8 mouse cellular contexts compared by ENCODE assay signal in genomic region chr19:6979486-6980380, GRCm38 (mm10). TPM values are rescaled to one million over a fixed set of nuclear protein-coding genes. Genes with fewer than 3 reads are reported as not detected.
DNase-seq lines count a peak whose midpoint lies in the region; ATAC-seq lines count a peak whose summit lies in the region.

No protein-coding gene starts in this region.

- peak overlapping the region; percentile 85 for H3K27ac ChIP-seq in intestine, embryonic 14.5 days (ENCODE audit: low read depth)

- peaks cover 45% of the 10 kb centered on the region for H3K36me3 ChIP-seq in intestine, embryonic 14.5 days (ENCODE audit: control insufficient read depth, insufficient read depth, low read length)

- DNase-seq in adrenal gland, adult 18-20 months (ENCODE audit: low spot score in 2 of 2) = peak; percentile 99
- DNase-seq in embryo, embryonic 11 days = peak; percentile 99
- DNase-seq in gastrocnemius, postnatal 25 days = peak; percentile 99
- peak; percentile 100 for DNase-seq in intestine, embryonic 14.5 days (ENCODE audit: low spot score)
- peak; percentile 99 to 100 for DNase-seq in left cerebral cortex, postnatal 14 days (ENCODE audit: low spot score in 2 of 2)
- DNase-seq in mesoderm, embryonic 11.5 days (ENCODE audit: low read depth, low spot score) = peak; percentile 99
- DNase-seq in right cerebral cortex, postnatal 36 days (ENCODE audit: low spot score in 2 of 2) = peak; percentile 99
- DNase-seq in yolk sac, embryonic 10.5 days (ENCODE audit: low spot score) = peak; percentile 100

- peak overlapping the region; percentile 82 for H3K4me2 ChIP-seq in intestine, embryonic 14.5 days (ENCODE audit: low read length)

- intact Hi-C loops in left cerebral cortex, postnatal 14 days (cut with DNase I) = loop anchor here (5.0 kb wide), 2 partner anchors 37 to 57 kb away; partner anchors contain the start of genes Bad, Esrra and Gpr137

- WGBS in intestine, embryonic 14.5 days = under 1% methylated on average over 59 of the region's 59 CpGs

- peak; percentile 86 for ATAC-seq in intestine, embryonic 14.5 days (replicated peaks; ENCODE audit: low FRiP score, low TSS enrichment, low read depth)

- no peaks in the 10 kb centered on the region for H3K9me3 ChIP-seq in intestine, embryonic 14.5 days (ENCODE audit: control insufficient read depth, low read length)

- H3K9ac ChIP-seq in intestine, embryonic 14.5 days (ENCODE audit: low read length) = peak overlapping the region; percentile 82

- H3K27me3 ChIP-seq in intestine, embryonic 14.5 days (replicated peaks; ENCODE audit: control insufficient read depth, insufficient read depth, low read length) = no peaks in the 10 kb centered on the region

- peaks cover 27% of the 10 kb centered on the region for H3K4me1 ChIP-seq in intestine, embryonic 14.5 days (replicated peaks; ENCODE audit: control insufficient read depth, insufficient read depth, low read length)

- peak overlapping the region; percentile 70 for H3K4me3 ChIP-seq in intestine, embryonic 14.5 days (ENCODE audit: low read depth, low read length)

RNA-seq across cellular contexts. Expression of gene Fkbp2, which starts 0.6 kb away (rescaled TPM):
- total RNA-seq in adrenal gland, adult 18-20 months (2021) = 100 to 1,000 TPM in 1 of 2 experiments, 10 to 100 TPM in 1; 86.9 to 104 TPM
- total RNA-seq in gastrocnemius, postnatal 25 days (2021) = 10 to 100 TPM in 1 of 2 experiments, 1 to 10 TPM in 1; 7.9 to 12.4 TPM
- 96.9 and 103 TPM in 2 replicates for polyA plus RNA-seq in intestine, embryonic 14.5 days (2014; fragmentation: Nextera tagmentation; extraction: Ambion mirVana)
- 10 to 100 TPM; 69.4 to 78.8 TPM for total RNA-seq in left cerebral cortex, postnatal 14 days (2021)

RNA-seq across cellular contexts. Expression of gene Plcb3, which starts 3.5 kb away (rescaled TPM):
- total RNA-seq in adrenal gland, adult 18-20 months (2021) = 10 to 100 TPM; 34.1 to 43.9 TPM
- 10 to 100 TPM in 1 of 2 experiments, 1 to 10 TPM in 1; 9.8 to 10.4 TPM for total RNA-seq in gastrocnemius, postnatal 25 days (2021)
- polyA plus RNA-seq in intestine, embryonic 14.5 days (2014; fragmentation: Nextera tagmentation; extraction: Ambion mirVana) = 123 and 138 TPM in 2 replicates
- total RNA-seq in left cerebral cortex, postnatal 14 days (2021) = 10 to 100 TPM; 13.4 to 13.6 TPM

RNA-seq across cellular contexts. Expression of gene Ppp1r14b, which starts 5.0 kb away (rescaled TPM):
- 100 to 1,000 TPM; 160 to 199 TPM for total RNA-seq in adrenal gland, adult 18-20 months (2021)
- total RNA-seq in gastrocnemius, postnatal 25 days (2021) = 100 to 1,000 TPM; 113 to 131 TPM
- polyA plus RNA-seq in intestine, embryonic 14.5 days (2014; fragmentation: Nextera tagmentation; extraction: Ambion mirVana) = 111 and 199 TPM in 2 replicates
- total RNA-seq in left cerebral cortex, postnatal 14 days (2021) = 10 to 100 TPM; 55.4 to 71.5 TPM

RNA-seq across cellular contexts. Expression of gene Vegfb, which starts 7.7 kb away (rescaled TPM):
- 100 to 1,000 TPM in 1 of 2 experiments, 10 to 100 TPM in 1; 84.3 to 164 TPM for total RNA-seq in adrenal gland, adult 18-20 months (2021)
- 100 to 1,000 TPM; 143 to 156 TPM for total RNA-seq in gastrocnemius, postnatal 25 days (2021)
- polyA plus RNA-seq in intestine, embryonic 14.5 days (2014; fragmentation: Nextera tagmentation; extraction: Ambion mirVana) = 38.7 and 50.5 TPM in 2 replicates
- 10 to 100 TPM; 64.3 to 75.4 TPM for total RNA-seq in left cerebral cortex, postnatal 14 days (2021)

RNA-seq across cellular contexts. Expression of gene Dnajc4, which starts 12.6 kb away (rescaled TPM):
- total RNA-seq in adrenal gland, adult 18-20 months (2021) = 10 to 100 TPM; 43.4 to 50.0 TPM
- total RNA-seq in gastrocnemius, postnatal 25 days (2021) = 10 to 100 TPM; 31.3 to 32.9 TPM
- polyA plus RNA-seq in intestine, embryonic 14.5 days (2014; fragmentation: Nextera tagmentation; extraction: Ambion mirVana) = 23.3 and 25.2 TPM in 2 replicates
- total RNA-seq in left cerebral cortex, postnatal 14 days (2021) = 10 to 100 TPM; 21.1 to 21.2 TPM

Comparison
In these comparisons a context has a peak if more than half of its experiments do, and no peak if none do; other contexts are left out.
1. Peak in every context shown above with its lines: DNase-seq, ATAC-seq, H3K4me3 ChIP-seq and H3K27ac ChIP-seq.
2. RNA of gene Fkbp2, which starts 0.6 kb away (total RNA-seq): 86.9 to 104 TPM in adrenal gland, adult 18-20 months and 69.4 to 78.8 TPM in left cerebral cortex, postnatal 14 days; 7.9 to 12.4 TPM in gastrocnemius, postnatal 25 days; every median in the first group is over 4 times any median in the second.